Mouse (Mus musculus): ENCODE results near the gene Clhc1. TPM values are rescaled to one million over a fixed set of nuclear protein-coding genes. Genes with fewer than 3 reads are reported as not detected.

The Clhc1 gene
- total RNA-seq, 1 experiment from 2014 or later: 1.3 TPM

Other genes starting within 250 kb of the Clhc1 start
- gene Ccdc88a, start 174.3 kb upstream of the Clhc1 start, total RNA-seq (2017): 10.3 and 12.1 TPM in 2 replicates
- gene Prorsd1, start 32.9 kb upstream of the Clhc1 start, total RNA-seq (2017): 35.8 and 40.6 TPM in 2 replicates
- gene Mtif2, start 21.5 kb upstream of the Clhc1 start, total RNA-seq (2017): 34.1 and 35.9 TPM in 2 replicates
- 603 and 627 TPM in 2 replicates for gene Rps27a, start 159 bp downstream of the Clhc1 start, total RNA-seq (2017)
- gene Rtn4, start 145.0 kb downstream of the Clhc1 start, total RNA-seq (2017): 153 and 155 TPM in 2 replicates